Mouse (Mus musculus) heart, embryonic 14.5 days (tissue): ENCODE results near the gene Cpxm2. TPM values are rescaled to one million over a fixed set of nuclear protein-coding genes. Genes with fewer than 3 reads are reported as not detected.

Experiments
- ATAC-seq: fragments of 200-750 bp; cut with Nextera tagmentation; 2 replicates; pipeline ENCODE4 v1.8.0; 2017; ENCODE audit warnings: low read depth, moderate TSS enrichment; ENCODE audit not compliant: insufficient number of reproducible peaks, insufficient read depth, low FRiP score
- H3K27ac ChIP-seq, 2 experiments: fragments of 200-500 bp in 1 of 2; fragments of 300-500 bp in 1 of 2; sonication (generic) in 1 of 2; replicated peaks in 1 of 2; 2 replicates each; pipeline ENCODE4 v1.5.1; 2012 to 2014; ENCODE audit warnings: low read depth in 2 of 2, low read length in 2 of 2, control low read depth in 1 of 2, mild to moderate bottlenecking in 1 of 2, mixed read lengths in 1 of 2; ENCODE audit not compliant: control insufficient read depth in 1 of 2, insufficient read depth in 1 of 2
- H3K27me3 ChIP-seq: fragments of 300-500 bp; sonication (generic); 2 replicates; pipeline ENCODE4 v1.6.1; 2014; ENCODE audit warnings: mild to moderate bottlenecking, low read length, control low read depth; ENCODE audit not compliant: control insufficient read depth, insufficient read depth
- H3K36me3 ChIP-seq: fragments of 300-500 bp; sonication (generic); 2 replicates; pipeline ENCODE4 v1.6.1; 2014; ENCODE audit warnings: mild to moderate bottlenecking, control low read depth, low read length, mixed read lengths; ENCODE audit not compliant: control insufficient read depth, insufficient read depth
- H3K4me1 ChIP-seq, 2 experiments: fragments of 200-500 bp in 1 of 2; fragments of 300-500 bp in 1 of 2; sonication (generic) in 1 of 2; 2 replicates each; pipeline ENCODE4 v1.6.1; 2012 to 2014; ENCODE audit warnings: low read length in 2 of 2, control low read depth in 1 of 2, mixed read lengths in 1 of 2; ENCODE audit not compliant: control insufficient read depth in 2 of 2, insufficient read depth in 2 of 2
- H3K4me2 ChIP-seq: fragments of 300-500 bp; sonication (generic); 2 replicates; pipeline ENCODE4 v1.6.1; 2014; ENCODE audit warnings: mild to moderate bottlenecking, low read length
- H3K4me3 ChIP-seq, 2 experiments: fragments of 200-500 bp in 1 of 2; fragments of 300-500 bp in 1 of 2; sonication (generic) in 1 of 2; 2 replicates each; pipeline ENCODE4 v1.5.1; 2012 to 2014; ENCODE audit warnings: low read length in 2 of 2, mild to moderate bottlenecking in 2 of 2, control low read depth in 1 of 2, low read depth in 1 of 2, moderate library complexity in 1 of 2; ENCODE audit not compliant: control insufficient read depth in 1 of 2, insufficient read depth in 1 of 2
- H3K9ac ChIP-seq: fragments of 300-500 bp; sonication (generic); 2 replicates; pipeline ENCODE4 v1.6.1; 2014; ENCODE audit warnings: mild to moderate bottlenecking, low read length
- H3K9me3 ChIP-seq: fragments of 300-500 bp; sonication (generic); 2 replicates; pipeline ENCODE4 v1.6.1; 2016; ENCODE audit warnings: low read length, control low read depth; ENCODE audit not compliant: control insufficient read depth
- WGBS: fragments of 180-500 bp; shearing (Covaris S2); extraction: QIAGEN DNeasy Blood & Tissue Kit; methylation state at CpG from one replicate; pipeline ENCODE4 v1.1.7; 2014; 5-methylcytosine and 5-hydroxymethylcytosine counted together
- polyA plus RNA-seq: library from polyadenylated mRNA; unstranded; fragments of >200 nt; fragmentation: Nextera tagmentation; extraction: Ambion mirVana; gene quantifications from 2 replicates; pipeline ENCODE4 v1.2.1, GENCODE M21; 2014

Gene Cpxm2
- polyA plus RNA-seq, 1 experiment from 2014 or later, result 0.50 TPM

GRCm38 (mm10) chr7:132015933-132016332 is 138.6 kb downstream of the Cpxm2 start:
- Histone ChIP-seq H3K4me1 (no peaks in the 10 kb centered on the region), H3K9ac (no peak overlapping the region), H3K9me3 (no peaks in the 10 kb centered on the region), H3K4me3 (no peak overlapping the region), H3K27ac (no peak overlapping the region), H3K36me3 (no peaks in the 10 kb centered on the region), H3K27me3 (no peaks in the 10 kb centered on the region), H3K4me2 (no peak overlapping the region)
- 69% methylated on average over 3 of the region's 3 CpGs for WGBS
- no peak for ATAC-seq

GRCm38 (mm10) chr7:132015193-132015592 is 139.3 kb downstream of the Cpxm2 start:
- no peak for ATAC-seq
- no peak overlapping the region for H3K9ac ChIP-seq
- H3K4me3 ChIP-seq, result no peak overlapping the region
- H3K4me2 ChIP-seq, result no peak overlapping the region
- no peak overlapping the region for H3K27ac ChIP-seq
- H3K27me3 ChIP-seq, result no peaks in the 10 kb centered on the region
- H3K9me3 ChIP-seq, result no peaks in the 10 kb centered on the region
- no peaks in the 10 kb centered on the region for H3K36me3 ChIP-seq
- H3K4me1 ChIP-seq, result no peaks in the 10 kb centered on the region
- 6% methylated on average over 3 of the region's 3 CpGs for WGBS

GRCm38 (mm10) chr7:132013970-132014369 is 140.6 kb downstream of the Cpxm2 start:
- Histone ChIP-seq H3K36me3 (no peaks in the 10 kb centered on the region), H3K9ac (no peak overlapping the region), H3K4me2 (no peak overlapping the region), H3K27ac (no peak overlapping the region), H3K27me3 (no peaks in the 10 kb centered on the region), H3K4me3 (no peak overlapping the region), H3K4me1 (no peaks in the 10 kb centered on the region), H3K9me3 (no peaks in the 10 kb centered on the region)
- ATAC-seq, result no peak
- WGBS, result 78% methylated on average over 5 of the region's 5 CpGs

- Histone ChIP-seq H3K9ac (no peak overlapping the region), H3K27me3 (no peaks in the 10 kb centered on the region), H3K27ac (no peak overlapping the region), H3K36me3 (no peaks in the 10 kb centered on the region), H3K4me3 (no peak overlapping the region), H3K4me2 (no peak overlapping the region), H3K4me1 (no peaks in the 10 kb centered on the region), H3K9me3 (no peaks in the 10 kb centered on the region)
- WGBS, result 27% methylated on average over 1 of the region's 1 CpGs
- no peak for ATAC-seq
These were observed 141.4 kb downstream of the Cpxm2 start for GRCm38 (mm10) chr7:132012969-132013679.

- Histone ChIP-seq H3K36me3 (no peaks in the 10 kb centered on the region), H3K4me1 (no peaks in the 10 kb centered on the region), H3K27me3 (no peaks in the 10 kb centered on the region), H3K9ac (no peak overlapping the region), H3K4me3 (no peak overlapping the region), H3K9me3 (no peaks in the 10 kb centered on the region), H3K27ac (no peak overlapping the region), H3K4me2 (no peak overlapping the region)
- no peak for ATAC-seq
- WGBS, result 75% methylated on average over 7 of the region's 7 CpGs
These were observed 145.5 kb downstream of the Cpxm2 start for GRCm38 (mm10) chr7:132009002-132009401.

- ATAC-seq, result no peak
- H3K4me1 ChIP-seq, result no peaks in the 10 kb centered on the region
These were observed 148.4 kb downstream of the Cpxm2 start for GRCm38 (mm10) chr7:132005996-132006696.

GRCm38 (mm10) chr7:131992873-131993272 is 161.7 kb downstream of the Cpxm2 start:
- Histone ChIP-seq H3K36me3 (no peaks in the 10 kb centered on the region), H3K4me1 (no peaks in the 10 kb centered on the region), H3K4me3 (no peak overlapping the region), H3K27ac (no peak overlapping the region), H3K9ac (no peak overlapping the region), H3K9me3 (no peaks in the 10 kb centered on the region), H3K4me2 (no peak overlapping the region), H3K27me3 (no peaks in the 10 kb centered on the region)
- no peak for ATAC-seq
- WGBS, result 56% methylated on average over 3 of the region's 3 CpGs

More at GRCm38 (mm10) chr7:132005996-132006696, 148.4 kb downstream of the Cpxm2 start:
- Histone ChIP-seq H3K4me3 (no peak overlapping the region), H3K27me3 (no peaks in the 10 kb centered on the region), H3K9me3 (no peaks in the 10 kb centered on the region), H3K4me2 (no peak overlapping the region), H3K27ac (no peak overlapping the region), H3K36me3 (no peaks in the 10 kb centered on the region), H3K9ac (no peak overlapping the region)
- WGBS, result 78% methylated on average over 14 of the region's 14 CpGs
